Mouse (Mus musculus): ENCODE data around the gene Eef1e1.
"Not testable (repeated sequence)": the region's sequence is repeated elsewhere in the genome, so short reads cannot be mapped to it uniquely, and the experiment has no call there.

Eef1e1 gene

DNA sequence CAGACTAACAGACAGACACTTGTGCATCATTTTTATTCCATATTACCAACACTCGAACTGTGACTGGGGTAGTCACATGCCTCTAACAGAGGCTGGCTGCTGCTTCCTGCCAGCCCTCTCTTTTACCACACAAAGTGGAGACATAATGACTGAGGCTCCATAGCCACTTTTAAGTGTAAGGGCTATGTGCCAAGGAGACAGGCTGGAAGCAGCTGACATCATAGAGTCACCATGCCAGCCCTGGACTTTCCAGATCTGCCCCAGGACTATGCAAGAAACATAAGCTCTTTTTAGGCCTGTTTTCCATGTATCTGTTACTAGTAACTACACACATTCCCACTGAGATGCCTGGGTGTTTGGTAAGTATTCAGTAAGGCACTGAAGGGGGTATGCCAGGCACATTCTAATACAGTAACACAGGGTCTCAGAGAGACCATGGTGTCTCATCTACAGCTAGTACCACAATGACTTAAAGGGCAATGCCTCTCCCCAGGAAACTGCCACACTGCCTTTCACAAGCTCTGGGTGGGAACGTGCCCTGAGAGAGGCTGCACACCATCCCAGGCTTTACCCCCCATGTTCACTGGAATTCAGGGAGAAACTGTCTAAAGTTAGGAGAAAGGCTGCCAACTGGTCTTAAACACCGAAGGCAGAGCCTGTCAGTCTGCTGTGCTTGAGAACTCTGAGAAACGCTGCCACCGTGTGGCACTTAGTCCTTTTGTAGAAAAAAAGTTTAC, 33.2 kb downstream of the Eef1e1 start:
- peak in 1 of 2 experiments; percentile 26 for DNase-seq (ENCODE audit: low spot score in 2 of 2)

- DNase-seq (ENCODE audit: low spot score in 2 of 2) = no peak
These were observed 34.5 kb downstream of the Eef1e1 start for GRCm38 (mm10) chr13:38624292-38624902.

GRCm38 (mm10) chr13:38623296-38623695, 35.6 kb downstream of the Eef1e1 start:
- no peak for DNase-seq (ENCODE audit: low spot score in 2 of 2)

- not testable (repeated sequence) for DNase-seq (ENCODE audit: low spot score in 2 of 2)
These were observed 40.7 kb downstream of the Eef1e1 start for GRCm38 (mm10) chr13:38618001-38618630.

GRCm38 (mm10) chr13:38616887-38617286, 42.0 kb downstream of the Eef1e1 start:
- DNase-seq (ENCODE audit: low spot score in 2 of 2) = no peak

- DNase-seq (ENCODE audit: low spot score in 2 of 2) = no peak
These were observed 43.2 kb downstream of the Eef1e1 start for GRCm38 (mm10) chr13:38615656-38616055.

DNA sequence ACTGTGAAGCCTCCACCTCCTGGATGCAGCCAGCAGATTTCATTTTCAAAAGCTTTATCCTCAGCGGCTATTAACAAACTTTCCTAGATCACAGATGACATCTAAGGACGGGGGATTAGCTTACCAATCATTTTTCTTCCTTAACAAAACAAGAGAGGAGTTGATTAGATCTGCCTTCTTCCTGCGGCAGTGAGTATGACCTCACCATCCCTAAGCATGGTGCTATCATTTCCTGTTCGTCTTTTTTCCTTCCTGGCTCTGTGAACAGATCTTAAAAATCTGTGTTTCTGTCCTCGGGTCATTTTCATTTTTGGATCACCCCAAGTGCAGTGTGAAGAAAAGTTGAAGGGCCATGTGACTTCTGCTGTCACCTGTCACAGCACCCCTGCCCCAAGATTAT, 44.6 kb downstream of the Eef1e1 start:
- DNase-seq (ENCODE audit: low spot score in 2 of 2) = no peak

- no peak for DNase-seq (ENCODE audit: low spot score in 2 of 2)
These were observed 45.3 kb downstream of the Eef1e1 start for GRCm38 (mm10) chr13:38613583-38613982.

- DNase-seq (ENCODE audit: low spot score in 2 of 2) = no peak
These were observed 46.2 kb downstream of the Eef1e1 start for GRCm38 (mm10) chr13:38612608-38613007.

DNA sequence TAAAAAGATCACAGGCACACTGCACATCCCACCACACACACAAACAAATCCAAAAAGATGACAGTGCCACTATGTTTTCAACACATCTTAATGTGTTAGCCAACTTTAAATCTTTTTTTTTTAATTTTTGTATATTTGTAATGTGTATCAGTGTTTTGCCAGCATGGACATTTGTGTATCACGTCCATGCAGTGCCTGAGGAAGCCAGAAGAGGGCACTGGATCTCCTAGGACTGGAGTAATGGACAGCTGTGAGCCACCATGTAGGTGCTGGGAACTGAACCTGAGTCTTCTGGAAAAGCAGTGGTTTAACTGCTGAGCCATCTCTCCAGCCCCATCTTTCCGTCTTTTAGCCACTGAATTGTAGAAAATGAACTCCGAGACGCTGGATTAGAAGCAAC, 46.7 kb downstream of the Eef1e1 start:
- no peak for DNase-seq (ENCODE audit: low spot score in 2 of 2)

- no peak for DNase-seq (ENCODE audit: low spot score in 2 of 2)
These were observed 48.5 kb downstream of the Eef1e1 start for GRCm38 (mm10) chr13:38610336-38610735.

- no peak for DNase-seq (ENCODE audit: low spot score in 2 of 2)
These were observed 51.7 kb downstream of the Eef1e1 start for GRCm38 (mm10) chr13:38607130-38607529.

GRCm38 (mm10) chr13:38605353-38605752, 53.5 kb downstream of the Eef1e1 start:
- DNase-seq (ENCODE audit: low spot score in 2 of 2) = no peak

DNA sequence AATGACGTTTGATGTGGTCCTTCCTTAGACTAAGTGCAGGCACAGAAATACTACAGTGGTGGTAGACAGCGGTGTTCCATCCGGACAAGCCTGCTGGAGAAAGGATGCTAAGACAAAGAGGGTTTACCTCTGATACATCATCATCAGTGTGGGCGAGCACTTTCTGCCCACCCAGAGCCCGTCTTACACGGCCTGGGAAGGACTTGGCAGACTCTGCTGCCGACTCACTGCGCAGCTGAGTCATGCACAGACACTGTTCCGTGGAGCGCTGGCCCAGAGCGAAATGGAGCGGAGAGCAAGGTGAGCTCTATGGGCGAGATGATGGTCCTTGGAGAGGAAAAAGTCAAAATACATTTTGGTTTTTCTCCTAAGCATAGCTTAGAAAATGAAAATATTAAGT, 55.9 kb downstream of the Eef1e1 start:
- peak; percentile 59 to 66 for DNase-seq (ENCODE audit: low spot score in 2 of 2)

DNA sequence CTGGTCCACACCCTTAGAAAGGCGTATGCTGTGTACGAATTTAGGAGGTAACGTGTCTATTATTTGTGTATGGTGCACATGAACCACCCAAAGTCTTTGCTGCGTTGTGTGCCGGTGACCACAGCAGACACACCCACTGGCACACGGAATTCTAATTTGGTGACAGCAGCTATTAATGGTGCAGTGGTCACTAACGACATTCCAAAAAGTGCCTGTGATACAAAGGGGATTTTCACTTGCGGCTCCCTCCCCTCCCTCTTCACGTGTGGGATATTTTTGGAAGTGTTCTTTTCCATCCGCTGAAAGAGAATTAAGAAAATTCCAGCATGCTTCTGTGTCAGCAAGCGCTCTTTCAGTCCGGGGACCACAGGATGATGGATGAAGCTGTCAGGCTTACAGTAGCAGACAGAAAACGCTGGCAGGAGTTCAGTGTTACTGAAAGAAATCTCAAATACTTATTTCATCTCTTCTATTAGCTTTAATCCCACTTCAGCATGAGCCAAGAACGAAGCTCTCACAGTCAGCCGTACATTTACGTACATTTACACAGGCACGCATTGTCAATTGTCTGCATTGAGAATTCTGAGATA, 56.5 kb downstream of the Eef1e1 start:
- DNase-seq (ENCODE audit: low spot score in 2 of 2) = no peak

GRCm38 (mm10) chr13:38600811-38601210, 58.0 kb downstream of the Eef1e1 start:
- no peak for DNase-seq (ENCODE audit: low spot score in 2 of 2)

- no peak for DNase-seq (ENCODE audit: low spot score in 2 of 2)
These were observed 61.8 kb downstream of the Eef1e1 start for GRCm38 (mm10) chr13:38597076-38597475.

DNA sequence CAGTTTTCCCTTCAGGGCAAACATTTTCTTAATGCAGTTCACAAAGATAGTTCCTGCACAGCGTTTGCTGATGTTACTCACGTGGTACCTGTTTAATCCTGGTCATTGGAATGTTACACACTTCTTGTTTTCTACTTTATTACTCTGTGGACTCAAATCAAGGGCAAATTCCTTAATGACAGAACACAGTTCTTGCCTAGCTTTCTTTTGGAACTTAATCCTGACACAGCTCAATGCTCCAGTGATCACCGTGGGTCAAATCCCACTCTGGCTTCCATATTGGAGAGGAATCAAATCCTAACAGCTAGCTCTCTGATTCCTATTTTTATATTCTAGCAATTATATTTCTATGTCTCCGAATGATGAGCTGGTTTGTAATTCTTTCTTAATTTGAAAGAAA, 62.4 kb downstream of the Eef1e1 start:
- DNase-seq (ENCODE audit: low spot score in 2 of 2) = no peak
